Mouse (Mus musculus): ENCODE data around the gene Fibcd1. TPM values are rescaled to one million over a fixed set of nuclear protein-coding genes. Genes with fewer than 3 reads are reported as not detected.

Gene Fibcd1
- polyA plus RNA-seq, 1 experiment from 2014 or later = 0.19 TPM

DNA sequence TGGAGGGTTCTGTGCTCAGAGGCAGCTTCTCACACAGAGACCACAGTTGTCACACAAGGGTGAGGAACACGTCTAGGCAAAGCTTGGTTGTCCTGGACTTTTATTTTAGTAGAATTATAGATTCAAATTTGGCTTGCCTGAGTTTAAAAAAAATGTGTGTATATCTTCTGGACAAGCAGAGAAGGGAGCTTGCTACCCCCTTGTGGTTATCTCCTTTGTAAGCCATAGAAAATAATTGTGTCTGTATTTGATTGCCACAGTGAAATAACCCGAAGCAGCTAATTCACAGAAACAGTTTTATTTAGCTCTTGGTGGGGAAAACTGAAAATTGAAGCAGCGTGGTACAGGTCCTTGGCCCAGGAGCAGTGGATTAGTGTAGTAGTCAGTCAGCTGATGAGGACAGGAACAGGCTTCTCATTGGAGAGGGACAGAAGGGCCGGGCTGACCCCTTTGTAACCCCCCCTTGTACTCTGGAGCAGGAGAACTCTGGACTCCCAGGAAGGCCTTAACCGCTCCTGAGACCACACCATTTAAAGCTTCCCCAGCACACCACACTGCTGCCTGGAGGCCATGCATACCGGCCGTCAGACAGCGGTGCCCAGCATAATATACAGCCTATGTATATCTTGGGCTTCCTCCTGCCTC lies 62.7 kb downstream of the Fibcd1 start:
- Histone ChIP-seq H3K36me3 (peaks cover 61% of the 10 kb centered on the region), H3K4me3 (replicated peaks) (no peak overlapping the region), H3K4me2 (no peak overlapping the region), H3K27ac (no peak overlapping the region), H3K9ac (no peak overlapping the region), H3K4me1 (0 out of 2 replicates have a peak, but pooled peaks cover 3% of the 10 kb centered on the region), H3K9me3 (no peaks in the 10 kb centered on the region), H3K27me3 (replicated peaks) (no peaks in the 10 kb centered on the region)
- no peak for ATAC-seq (ENCODE audit: insufficient read depth, low FRiP score, low read depth)
- 75% methylated on average over 8 of the region's 8 CpGs for WGBS

GRCm38 (mm10) chr2:31779258-31779657 lies 66.5 kb downstream of the Fibcd1 start:
- Histone ChIP-seq H3K9me3 (no peaks in the 10 kb centered on the region), H3K27me3 (replicated peaks) (no peaks in the 10 kb centered on the region), H3K36me3 (peaks cover 51% of the 10 kb centered on the region), H3K4me2 (no peak overlapping the region), H3K4me1 (no peaks in the 10 kb centered on the region), H3K27ac (no peak overlapping the region), H3K4me3 (replicated peaks) (no peak overlapping the region), H3K9ac (no peak overlapping the region)
- 80% methylated on average over 2 of the region's 2 CpGs for WGBS
- no peak for ATAC-seq (ENCODE audit: insufficient read depth, low FRiP score, low read depth)

DNA sequence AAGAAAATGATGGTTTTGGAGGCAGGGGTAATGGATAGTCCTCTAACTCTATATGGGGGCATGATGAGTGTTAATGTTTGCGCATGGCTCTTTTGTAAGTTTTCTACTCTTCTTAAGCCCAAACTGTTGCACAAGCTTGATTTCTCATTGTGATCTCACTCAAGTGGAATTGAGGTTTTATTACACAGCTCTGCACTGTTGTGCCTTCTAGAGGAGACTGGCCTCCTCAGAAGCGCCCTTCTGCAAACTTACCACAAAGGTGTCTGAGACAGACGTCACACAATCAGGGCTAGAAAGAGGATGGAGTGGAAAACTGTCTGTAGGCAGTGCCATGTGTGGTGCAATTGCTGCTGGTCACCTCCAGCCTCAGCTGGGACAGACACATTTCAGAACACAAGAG lies 69.3 kb downstream of the Fibcd1 start:
- no peaks in the 10 kb centered on the region for H3K9me3 ChIP-seq
- peaks cover 11% of the 10 kb centered on the region; the same call in 1 of the 2 replicates for H3K4me1 ChIP-seq
- H3K9ac ChIP-seq = no peak overlapping the region
- WGBS = 94% methylated on average over 3 of the region's 3 CpGs
- no peak overlapping the region for H3K4me3 ChIP-seq (replicated peaks)
- H3K36me3 ChIP-seq = peaks cover 35% of the 10 kb centered on the region
- H3K4me2 ChIP-seq = no peak overlapping the region
- ATAC-seq (ENCODE audit: insufficient read depth, low FRiP score, low read depth) = no peak
- H3K27me3 ChIP-seq (replicated peaks) = no peaks in the 10 kb centered on the region
- no peak overlapping the region for H3K27ac ChIP-seq

- H3K27me3 ChIP-seq (replicated peaks) = no peaks in the 10 kb centered on the region
- peak overlapping the region; percentile 84 for H3K27ac ChIP-seq
- no peak overlapping the region for H3K9ac ChIP-seq
- peak; percentile 77; the same call in 1 of the 2 replicates for ATAC-seq (ENCODE audit: insufficient read depth, low FRiP score, low read depth)
- no peak overlapping the region for H3K4me3 ChIP-seq (replicated peaks)
- H3K9me3 ChIP-seq = no peaks in the 10 kb centered on the region
- peak overlapping the region; percentile 17 for H3K4me2 ChIP-seq
- H3K36me3 ChIP-seq = 0 out of 2 replicates have a peak, but pooled peaks cover 12% of the 10 kb centered on the region
- peaks cover 50% of the 10 kb centered on the region for H3K4me1 ChIP-seq
- WGBS = 4% methylated on average over 7 of the region's 7 CpGs
Observed at GRCm38 (mm10) chr2:31770781-31771441, 74.9 kb downstream of the Fibcd1 start.

DNA sequence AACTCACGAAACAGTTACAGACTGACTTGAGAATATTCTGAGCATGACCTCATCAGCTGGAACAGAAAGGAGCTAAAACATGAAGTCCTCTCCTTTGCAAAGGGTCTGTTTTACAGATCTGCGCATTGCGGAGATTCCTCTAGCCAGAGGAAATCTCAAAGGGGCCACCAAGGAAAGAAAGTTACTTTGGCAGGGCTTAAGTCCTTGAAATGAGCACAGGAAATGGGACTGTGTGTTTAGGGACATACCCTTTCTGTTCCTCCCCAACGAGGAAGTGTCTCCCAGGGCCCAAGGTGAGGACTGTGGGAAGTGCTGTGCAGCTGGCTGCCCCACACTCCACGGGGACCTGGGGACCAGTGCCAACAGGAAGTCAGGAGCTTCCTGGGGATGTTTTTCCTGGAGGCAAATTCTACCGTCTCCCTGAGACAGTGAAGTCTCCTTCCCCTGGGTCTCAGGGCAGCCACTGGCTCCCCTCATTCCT lies 76.1 kb downstream of the Fibcd1 start:
- Histone ChIP-seq H3K27me3 (replicated peaks) (no peaks in the 10 kb centered on the region), H3K9ac (no peak overlapping the region), H3K4me3 (replicated peaks) (no peak overlapping the region), H3K4me2 (peak overlapping the region; percentile 33), H3K9me3 (no peaks in the 10 kb centered on the region), H3K36me3 (0 out of 2 replicates have a peak, but pooled peaks cover 6% of the 10 kb centered on the region), H3K4me1 (peaks cover 55% of the 10 kb centered on the region), H3K27ac (peak overlapping the region; percentile 84)
- 13% methylated on average over 6 of the region's 6 CpGs for WGBS
- no peak for ATAC-seq (ENCODE audit: insufficient read depth, low FRiP score, low read depth)

GRCm38 (mm10) chr2:31769115-31769514 lies 76.7 kb downstream of the Fibcd1 start:
- peak overlapping the region; percentile 33; the same call in 1 of the 2 replicates for H3K4me2 ChIP-seq
- peak overlapping the region; percentile 84 for H3K27ac ChIP-seq
- H3K36me3 ChIP-seq = 0 out of 2 replicates have a peak, but pooled peaks cover under 1% of the 10 kb centered on the region
- H3K4me3 ChIP-seq (replicated peaks) = no peak overlapping the region
- H3K27me3 ChIP-seq (replicated peaks) = no peaks in the 10 kb centered on the region
- ATAC-seq (ENCODE audit: insufficient read depth, low FRiP score, low read depth) = no peak
- H3K4me1 ChIP-seq = peaks cover 55% of the 10 kb centered on the region
- no peak overlapping the region for H3K9ac ChIP-seq
- 37% methylated on average over 4 of the region's 4 CpGs for WGBS
- no peaks in the 10 kb centered on the region for H3K9me3 ChIP-seq

- no peak overlapping the region for H3K4me3 ChIP-seq (replicated peaks)
- H3K36me3 ChIP-seq = no peaks in the 10 kb centered on the region
Observed at GRCm38 (mm10) chr2:31767815-31768214, 78.0 kb downstream of the Fibcd1 start.

DNA sequence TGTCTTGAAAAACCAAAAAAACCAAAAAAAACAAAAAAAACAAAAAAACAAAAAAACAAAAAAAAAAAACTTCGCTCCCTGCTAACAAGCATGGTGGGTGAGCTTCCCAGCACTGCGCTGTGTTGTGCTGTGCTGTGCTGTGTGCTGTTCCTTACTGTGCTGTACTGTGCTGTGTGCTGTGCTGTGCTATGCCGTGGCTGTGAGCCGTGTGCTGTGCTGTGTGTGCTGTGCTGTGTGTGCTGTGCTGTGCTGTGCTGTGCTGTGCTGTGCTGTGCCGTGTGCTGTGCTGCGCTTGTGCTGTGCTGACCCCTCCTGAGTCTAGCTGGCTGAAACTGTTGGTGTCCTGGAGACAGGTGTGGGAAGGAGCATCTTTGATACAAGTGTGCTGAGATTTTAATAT lies 78.7 kb downstream of the Fibcd1 start:
- Histone ChIP-seq H3K4me2 (no peak overlapping the region), H3K4me1 (peaks cover 65% of the 10 kb centered on the region), H3K9ac (no peak overlapping the region), H3K36me3 (no peaks in the 10 kb centered on the region), H3K9me3 (no peaks in the 10 kb centered on the region), H3K27me3 (replicated peaks) (no peaks in the 10 kb centered on the region), H3K4me3 (replicated peaks) (no peak overlapping the region), H3K27ac (no peak overlapping the region)
- WGBS = 92% methylated on average over 6 of the region's 6 CpGs
- no peak for ATAC-seq (ENCODE audit: insufficient read depth, low FRiP score, low read depth)

More at GRCm38 (mm10) chr2:31767815-31768214, 78.0 kb downstream of the Fibcd1 start:
- no peak overlapping the region for H3K4me2 ChIP-seq
- H3K4me1 ChIP-seq = peaks cover 62% of the 10 kb centered on the region
- no peaks in the 10 kb centered on the region for H3K27me3 ChIP-seq (replicated peaks)
- 61% methylated on average over 4 of the region's 4 CpGs for WGBS
- H3K9me3 ChIP-seq = no peaks in the 10 kb centered on the region
- H3K9ac ChIP-seq = no peak overlapping the region
- ATAC-seq (ENCODE audit: insufficient read depth, low FRiP score, low read depth) = no peak
- H3K27ac ChIP-seq = no peak overlapping the region

Other genes starting within 250 kb of the Fibcd1 start
- gene Prdm12, start 206.0 kb downstream of the Fibcd1 start, polyA plus RNA-seq (2015; fragmentation: Nextera tagmentation; extraction: Ambion mirVana) = not detected in 2 replicates
- gene Exosc2, start 175.3 kb downstream of the Fibcd1 start, polyA plus RNA-seq (2015; fragmentation: Nextera tagmentation; extraction: Ambion mirVana) = 59.9 and 60.5 TPM in 2 replicates
- 30.2 and 34.5 TPM in 2 replicates for gene Abl1, start 157.6 kb downstream of the Fibcd1 start, polyA plus RNA-seq (2015; fragmentation: Nextera tagmentation; extraction: Ambion mirVana)
- 0.05 and 0.09 TPM in 2 replicates for gene Qrfp, start 35.4 kb downstream of the Fibcd1 start, polyA plus RNA-seq (2015; fragmentation: Nextera tagmentation; extraction: Ambion mirVana)
- 0.64 and 0.76 TPM in 2 replicates for gene Lamc3, start 41.3 kb upstream of the Fibcd1 start, polyA plus RNA-seq (2015; fragmentation: Nextera tagmentation; extraction: Ambion mirVana)
- 10.5 and 11.4 TPM in 2 replicates for gene Aif1l, start 104.1 kb upstream of the Fibcd1 start, polyA plus RNA-seq (2015; fragmentation: Nextera tagmentation; extraction: Ambion mirVana)
- gene Nup214, start 128.4 kb upstream of the Fibcd1 start, polyA plus RNA-seq (2015; fragmentation: Nextera tagmentation; extraction: Ambion mirVana) = 78.2 and 78.8 TPM in 2 replicates
- gene Fam78a, start 238.9 kb upstream of the Fibcd1 start, polyA plus RNA-seq (2015; fragmentation: Nextera tagmentation; extraction: Ambion mirVana) = 1.7 and 2.2 TPM in 2 replicates
- 4.4 and 4.8 TPM in 2 replicates for gene Plpp7, start 249.5 kb upstream of the Fibcd1 start, polyA plus RNA-seq (2015; fragmentation: Nextera tagmentation; extraction: Ambion mirVana)